Mouse (Mus musculus) limb, embryonic 14.5 days (tissue): Measurements from ENCODE around the gene Nab1. TPM values are rescaled to one million over a fixed set of nuclear protein-coding genes. Genes with fewer than 3 reads are reported as not detected.
A peak's percentile ranks its signal among the peaks of the same experiment; 100 is the strongest.
"Not testable (repeated sequence)": the region's sequence is repeated elsewhere in the genome, so short reads cannot be mapped to it uniquely, and the experiment has no call there.

ENCODE experiments used
- ATAC-seq: fragments of 200-750 bp; cut with Nextera tagmentation; 2 replicates; pipeline ENCODE4 v1.8.0; 2017; ENCODE audit warnings: low read depth, moderate number of reproducible peaks, moderate TSS enrichment; ENCODE audit not compliant: low FRiP score
- DNase-seq: peaks from one replicate; pipeline ENCODE4 v3.0.0-alpha.2; 2015; ENCODE audit warnings: low spot score
- H3K27ac ChIP-seq: fragments of 300-500 bp; sonication (generic); replicated peaks from 2 replicates; pipeline ENCODE4 v1.5.1; 2014; ENCODE audit warnings: low read depth, mild to moderate bottlenecking, low read length, moderate library complexity, mixed read lengths
- H3K27me3 ChIP-seq: fragments of 300-500 bp; sonication (generic); 2 replicates; pipeline ENCODE4 v1.6.1; 2014; ENCODE audit warnings: low read length, mixed read lengths; ENCODE audit not compliant: control insufficient read depth, insufficient read depth
- H3K36me3 ChIP-seq: fragments of 300-500 bp; sonication (generic); 2 replicates; pipeline ENCODE4 v1.6.1; 2014; ENCODE audit warnings: mild to moderate bottlenecking, low read length, moderate library complexity, mixed read lengths; ENCODE audit not compliant: control insufficient read depth, insufficient read depth
- H3K4me1 ChIP-seq: fragments of 300-500 bp; sonication (generic); 2 replicates; pipeline ENCODE4 v1.6.1; 2014; ENCODE audit warnings: antibody characterized with exemption, low read length, mixed read lengths; ENCODE audit not compliant: control insufficient read depth, insufficient read depth
- H3K4me2 ChIP-seq: fragments of 300-500 bp; sonication (generic); replicated peaks from 2 replicates; pipeline ENCODE4 v1.6.1; 2014; ENCODE audit warnings: low read depth, mild to moderate bottlenecking, low read length, moderate library complexity; ENCODE audit not compliant: severe bottlenecking
- H3K4me3 ChIP-seq: fragments of 300-500 bp; sonication (generic); replicated peaks from 2 replicates; pipeline ENCODE4 v1.5.1; 2014; ENCODE audit warnings: low read length
- H3K9ac ChIP-seq: fragments of 300-500 bp; sonication (generic); 2 replicates; pipeline ENCODE4 v1.6.1; 2014; ENCODE audit warnings: mild to moderate bottlenecking, low read depth, low read length, moderate library complexity; ENCODE audit not compliant: severe bottlenecking
- H3K9me3 ChIP-seq: fragments of 300-500 bp; sonication (generic); 2 replicates; pipeline ENCODE4 v1.6.1; 2016; ENCODE audit warnings: low read length; ENCODE audit not compliant: control insufficient read depth
- POLR2A ChIP-seq: fragments of 200-500 bp; IDR thresholded peaks from 2 replicates; pipeline ENCODE4 v1.8.0; 2012; ENCODE audit warnings: inconsistent platforms, mild to moderate bottlenecking, moderate library complexity, borderline replicate concordance; ENCODE audit not compliant: insufficient read depth, insufficient read length; ENCODE audit errors: extremely low read depth
- whole genome bisulfite sequencing: fragments of 180-500 bp; shearing (Covaris S2); extraction: QIAGEN DNeasy Blood & Tissue Kit; methylation state at CpG from one replicate; pipeline ENCODE4 v1.1.7; 2014; 5-methylcytosine and 5-hydroxymethylcytosine counted together
- polyA plus RNA-seq, 2 experiments: library from polyadenylated mRNA; depleted of rRNA in 1 of 2; stranded (reverse) in 1 of 2; unstranded in 1 of 2; fragments of >200 nt; fragmentation: Nextera tagmentation in 1 of 2; extraction: Ambion mirVana in 1 of 2; gene quantifications; 2 replicates each; pipeline versions ENCODE4 v1.2.1 to v1.2.3; 2012 to 2014

Nab1 gene
- polyA plus RNA-seq (2012; rRNA removed) = 11.3 and 13.5 TPM in 2 replicates
- 22.1 and 25.0 TPM in 2 replicates for polyA plus RNA-seq (2014; fragmentation: Nextera tagmentation; extraction: Ambion mirVana)

DNA sequence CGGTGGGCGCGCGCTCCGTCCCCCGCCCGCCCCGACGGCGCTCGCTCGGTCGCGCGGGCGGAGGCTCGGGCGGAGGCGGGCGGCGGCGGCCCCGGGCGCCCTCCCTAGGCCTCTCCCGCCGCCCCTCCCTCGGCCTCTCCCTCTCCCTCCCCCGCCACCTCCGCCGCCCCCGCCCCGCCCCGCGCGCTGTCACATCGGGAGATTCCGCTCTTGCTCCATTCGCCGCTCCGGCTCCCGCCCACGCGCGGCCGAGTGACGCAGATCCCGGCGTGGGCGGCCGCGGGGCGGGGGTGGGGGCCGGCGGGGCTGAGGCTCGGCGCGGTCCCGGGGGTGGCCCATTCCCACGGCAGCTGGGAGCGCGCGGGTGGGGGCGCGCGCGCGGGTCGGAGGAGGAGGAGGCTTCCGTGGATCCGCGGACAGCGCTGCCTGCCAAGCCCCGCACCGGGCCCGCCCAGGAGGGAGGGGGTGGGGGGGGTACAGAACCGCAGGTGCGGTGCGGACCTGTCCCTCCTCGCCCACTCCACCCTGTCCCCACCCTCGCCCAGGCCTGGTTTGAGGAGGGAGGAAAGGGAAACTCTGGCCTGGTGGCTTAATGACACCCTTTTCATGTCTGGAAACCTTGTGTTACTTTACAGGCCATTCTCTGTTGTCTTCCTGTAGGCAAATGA, at the start of gene Nab1:
TSS of gene Nab1 (minus strand) at position 366 of the 668 bp plus-strand sequence.
- ATAC-seq (peak; percentile 83), DNase-seq (peak; percentile 53)
- H3K9me3 ChIP-seq = no peaks in the 10 kb centered on the region
- H3K4me2 ChIP-seq = peak within 1 kb of the TSS; percentile 61
- peak within 1 kb of the TSS; percentile 81 for H3K4me3 ChIP-seq
- TF ChIP-seq POLR2A = no peak
- H3K27ac ChIP-seq = peak within 1 kb of the TSS; percentile 88
- H3K9ac ChIP-seq = peak within 1 kb of the TSS; percentile 91
- peaks cover 14% of the 10 kb centered on the region for H3K4me1 ChIP-seq
- no peaks in the 10 kb centered on the region for H3K27me3 ChIP-seq
- WGBS = 0% methylated on average over 12 of the region's 80 CpGs
- H3K36me3 ChIP-seq = no peaks in the 10 kb centered on the region

DNA sequence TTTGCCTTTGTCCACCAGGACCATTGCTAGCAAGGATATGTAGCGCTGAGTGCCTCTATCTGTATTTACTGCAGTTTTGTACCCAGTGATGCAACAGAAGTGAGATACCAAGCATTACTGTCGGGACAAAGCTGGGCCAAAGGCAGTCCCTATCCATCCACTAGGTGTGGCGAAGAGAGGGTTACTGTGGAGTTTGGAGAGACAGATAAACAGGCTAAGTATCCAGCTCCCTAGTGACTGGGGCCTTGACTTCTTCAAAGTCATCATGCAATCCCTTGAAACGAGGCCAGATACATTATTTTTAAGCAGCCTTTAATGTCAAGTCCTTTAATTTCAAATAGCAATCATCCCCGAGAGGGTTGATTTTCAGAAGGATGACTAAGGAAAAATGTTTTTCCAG, 47.0 kb upstream of the Nab1 start:
- Histone ChIP-seq H3K36me3 (no peaks in the 10 kb centered on the region), H3K9ac (no peak overlapping the region), H3K9me3 (0 out of 2 replicates have a peak, but pooled peaks cover 8% of the 10 kb centered on the region), H3K4me2 (no peak overlapping the region), H3K27me3 (no peaks in the 10 kb centered on the region), H3K4me3 (no peak overlapping the region), H3K27ac (no peak overlapping the region), H3K4me1 (no peaks in the 10 kb centered on the region)
- WGBS = 86% methylated on average over 5 of the region's 5 CpGs
- no peak for ATAC-seq
- TF ChIP-seq POLR2A = no peak
- no peak for DNase-seq

DNA sequence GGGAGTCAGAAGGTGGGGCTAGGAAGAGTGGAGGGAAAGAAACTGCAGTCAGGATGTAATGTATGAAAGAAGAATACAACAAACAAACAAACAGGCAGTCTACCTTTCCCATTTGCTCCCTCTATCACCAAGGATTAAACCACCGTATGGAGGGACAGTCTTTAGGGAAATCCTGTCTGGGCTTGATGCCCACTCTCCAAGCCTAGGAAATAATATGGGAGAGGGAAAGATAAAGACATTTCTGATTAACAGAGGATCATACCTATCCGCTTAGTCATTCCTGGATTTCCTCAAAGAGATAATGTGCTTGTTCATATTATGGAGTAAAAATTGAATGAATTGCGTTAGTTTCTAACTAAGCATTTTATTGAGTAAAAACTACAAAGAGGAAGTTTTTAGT, 46.3 kb upstream of the Nab1 start:
- Histone ChIP-seq H3K27ac (no peak overlapping the region), H3K4me2 (no peak overlapping the region), H3K36me3 (no peaks in the 10 kb centered on the region), H3K4me1 (no peaks in the 10 kb centered on the region), H3K4me3 (no peak overlapping the region), H3K27me3 (no peaks in the 10 kb centered on the region), H3K9me3 (0 out of 2 replicates have a peak, but pooled peaks cover 8% of the 10 kb centered on the region), H3K9ac (no peak overlapping the region)
- ATAC-seq = no peak
- peak; percentile 5 for DNase-seq
- TF ChIP-seq POLR2A = no peak
- 82% methylated on average over 3 of the region's 3 CpGs for WGBS

GRCm38 (mm10) chr1:52540124-52540523, 39.6 kb upstream of the Nab1 start:
- not testable (repeated sequence) for H3K9me3 ChIP-seq, H3K36me3 ChIP-seq, H3K9ac ChIP-seq, DNase-seq, H3K4me2 ChIP-seq, H3K4me3 ChIP-seq, ATAC-seq, H3K27ac ChIP-seq, H3K27me3 ChIP-seq, H3K4me1 ChIP-seq
- WGBS = 75% methylated on average over 3 of the region's 3 CpGs

GRCm38 (mm10) chr1:52529933-52530332, 29.5 kb upstream of the Nab1 start:
- ATAC-seq (no peak), DNase-seq (no peak)
- Histone ChIP-seq H3K36me3 (no peaks in the 10 kb centered on the region), H3K27ac (no peak overlapping the region), H3K4me2 (no peak overlapping the region), H3K4me1 (no peaks in the 10 kb centered on the region), H3K4me3 (no peak overlapping the region), H3K9me3 (no peaks in the 10 kb centered on the region), H3K9ac (no peak overlapping the region), H3K27me3 (no peaks in the 10 kb centered on the region)
- TF ChIP-seq POLR2A = no peak
